Mouse (Mus musculus): ENCODE measurements at regions not wholly inside any gene's neighbourhood (a gene's known extent, or its start where the extent isn't known, plus 50 kb on each side); places are given as distances from the start of the nearest gene placed in this dataset.

- TF ChIP-seq POLR2A (IDR thresholded peaks at IDR 0.05; ENCODE audit: extremely low read depth, insufficient read depth, low read length) (no peak), CTCF (IDR thresholded peaks at IDR 0.05; ENCODE audit: extremely low read depth, insufficient read depth, low read length) (no peak)
These were observed 54.9 kb upstream of the Noct start for GRCm38 (mm10) chr3:51169150-51169925.

Measured in cortical plate, adult 2 months (tissue).